In the genomic region with DNA sequence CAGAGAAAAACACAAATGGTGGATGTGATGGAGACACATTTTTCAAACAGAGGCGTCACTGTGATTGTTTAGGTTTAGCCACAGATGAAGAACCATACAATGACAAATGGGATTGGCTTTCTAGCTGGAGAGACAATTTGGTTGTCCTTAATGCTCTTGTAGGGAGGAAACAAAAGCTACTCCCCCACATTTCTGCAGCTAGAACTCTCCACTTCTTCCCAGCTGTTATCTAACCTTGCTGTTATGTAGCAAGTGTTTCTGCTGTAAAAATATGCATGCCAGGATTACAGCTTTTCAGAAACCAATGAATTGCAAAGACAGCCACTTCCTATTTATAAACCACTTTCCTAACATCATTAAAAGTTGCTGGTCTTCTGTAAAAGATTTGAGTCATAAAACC, we compare ENCODE assay signal across 30 mouse cellular contexts.
A peak's percentile ranks its signal among the peaks of the same experiment; 100 is the strongest.
DNase-seq lines count a peak whose midpoint lies in the region; ATAC-seq and TF ChIP-seq lines count a peak whose summit lies in the region.
"Had no signal": no experiment of that assay in that cellular context is flagged by ENCODE, and none has a peak within 500 bp of the region (broad histone marks: within the 10 kb centered on the region; RNA-seq: fewer than 3 reads in every experiment).

No protein-coding gene starts in this region.

- no peak for TF ChIP-seq CTCF in kidney, postnatal 0 days (IDR thresholded peaks at IDR 0.05; ENCODE audit: low read depth)
- no peak for TF ChIP-seq CTCF in lung, embryonic 14.5 days (IDR thresholded peaks at IDR 0.05; ENCODE audit: low read depth)

- no peak overlapping the region for H3K4me3 ChIP-seq in kidney, postnatal 0 days (replicated peaks; ENCODE audit: low read depth, low read length)
- H3K4me3 ChIP-seq in lung, embryonic 14.5 days (ENCODE audit: low read depth, low read length), result no peak overlapping the region
- no peak overlapping the region for H3K4me3 ChIP-seq in forebrain, embryonic 16.5 days (replicated peaks; ENCODE audit: low read length)
- H3K4me3 ChIP-seq: embryonic facial prominence, embryonic 12.5 days; embryonic facial prominence, embryonic 15.5 days; gastrocnemius, adult 2 months; heart, embryonic 12.5 days; heart, embryonic 15.5 days; hindbrain, embryonic 10.5 days; hindbrain, embryonic 13.5 days had no signal

- H3K4me2 ChIP-seq in kidney, postnatal 0 days (ENCODE audit: low read length), result no peak overlapping the region
- H3K4me2 ChIP-seq in lung, embryonic 14.5 days, result no peak overlapping the region
- H3K4me2 ChIP-seq in forebrain, embryonic 16.5 days (ENCODE audit: low read length), result no peak overlapping the region
- H3K4me2 ChIP-seq: embryonic facial prominence, embryonic 12.5 days; embryonic facial prominence, embryonic 15.5 days; heart, embryonic 12.5 days; heart, embryonic 15.5 days; hindbrain, embryonic 13.5 days had no signal

- DNase-seq in kidney, postnatal 0 days (ENCODE audit: low spot score), result peak; percentile 22
- no peak for DNase-seq in kidney, adult 18-20 months
- peak; percentile 9 for DNase-seq in lung, embryonic 14.5 days
- DNase-seq in lung, postnatal 4 days, result no peak
- DNase-seq in brain, adult 2 months (ENCODE audit: low read depth, low spot score), result peak; percentile 73
- DNase-seq in telencephalon, adult 2 months (ENCODE audit: low read depth, low spot score), result peak; percentile 46
- DNase-seq: adrenal gland, postnatal 10 days; adrenal gland, postnatal 36 days; B cell, adult 2 months; cerebellum, adult 11 months; cerebellum, adult 2 months; cerebellum, adult 9-11 months; cerebellum, postnatal 25 days; gastrocnemius, adult 2 months; gastrocnemius, postnatal 14 days; heart, adult 11 months; heart, postnatal 10 days; heart, postnatal 36 days had no signal

- no peaks in the 10 kb centered on the region for H3K4me1 ChIP-seq in kidney, postnatal 0 days (replicated peaks; ENCODE audit: insufficient read depth, low read length)
- 0 out of 2 replicates have a peak, but pooled peaks cover 5% of the 10 kb centered on the region for H3K4me1 ChIP-seq in lung, embryonic 14.5 days (ENCODE audit: insufficient read depth)
- H3K4me1 ChIP-seq in forebrain, embryonic 16.5 days (replicated peaks; ENCODE audit: control insufficient read depth, insufficient read depth, low read length), result no peaks in the 10 kb centered on the region
- H3K4me1 ChIP-seq: embryonic facial prominence, embryonic 12.5 days; embryonic facial prominence, embryonic 15.5 days; heart, embryonic 12.5 days; heart, embryonic 15.5 days; hindbrain, embryonic 10.5 days had no signal

- H3K36me3 ChIP-seq in kidney, postnatal 0 days (ENCODE audit: insufficient read depth, low read length), result no peaks in the 10 kb centered on the region
- no peaks in the 10 kb centered on the region for H3K36me3 ChIP-seq in lung, embryonic 14.5 days (ENCODE audit: insufficient read depth)
- H3K36me3 ChIP-seq in forebrain, embryonic 16.5 days (ENCODE audit: control insufficient read depth, insufficient read depth), result no peaks in the 10 kb centered on the region
- H3K36me3 ChIP-seq: embryonic facial prominence, embryonic 12.5 days; embryonic facial prominence, embryonic 15.5 days; G1E; heart, embryonic 12.5 days; heart, embryonic 15.5 days; hindbrain, embryonic 10.5 days; hindbrain, embryonic 13.5 days had no signal

- no peaks in the 10 kb centered on the region for H3K27me3 ChIP-seq in kidney, postnatal 0 days (ENCODE audit: insufficient read depth, low read length)
- no peaks in the 10 kb centered on the region for H3K27me3 ChIP-seq in lung, embryonic 14.5 days (ENCODE audit: insufficient read depth, low read length)
- no peaks in the 10 kb centered on the region for H3K27me3 ChIP-seq in forebrain, embryonic 16.5 days (replicated peaks; ENCODE audit: control insufficient read depth, insufficient read depth, low read length)
- H3K27me3 ChIP-seq: CH12.LX; embryonic facial prominence, embryonic 12.5 days; embryonic facial prominence, embryonic 15.5 days; heart, embryonic 12.5 days; heart, embryonic 15.5 days; hindbrain, embryonic 13.5 days; Patski had no signal

- H3K9ac ChIP-seq in kidney, postnatal 0 days (ENCODE audit: low read depth, low read length), result no peak overlapping the region
- H3K9ac ChIP-seq in lung, embryonic 14.5 days, result no peak overlapping the region
- no peak overlapping the region for H3K9ac ChIP-seq in forebrain, embryonic 16.5 days (replicated peaks; ENCODE audit: low read depth, low read length)
- H3K9ac ChIP-seq: embryonic facial prominence, embryonic 12.5 days; embryonic facial prominence, embryonic 15.5 days; heart, embryonic 12.5 days; heart, embryonic 15.5 days; hindbrain, embryonic 13.5 days had no signal

- WGBS in kidney, postnatal 0 days, result 21% methylated on average over 1 of the region's 1 CpGs
- WGBS in lung, embryonic 14.5 days, result 38% methylated on average over 1 of the region's 1 CpGs
- 79% methylated on average over 1 of the region's 1 CpGs for WGBS in forebrain, embryonic 16.5 days

- no peak for ATAC-seq in kidney, postnatal 0 days (replicated peaks; ENCODE audit: low FRiP score, low read depth)
- no peak for ATAC-seq in lung, embryonic 14.5 days (ENCODE audit: insufficient read depth)
- ATAC-seq in forebrain, embryonic 16.5 days, result no peak
- ATAC-seq: forebrain, embryonic 14.5 days; hindbrain, embryonic 16.5 days; Patski had no signal

- H3K9me3 ChIP-seq in kidney, postnatal 0 days (replicated peaks; ENCODE audit: low read length), result no peaks in the 10 kb centered on the region
- H3K9me3 ChIP-seq in lung, embryonic 14.5 days (ENCODE audit: low read depth, low read length), result no peaks in the 10 kb centered on the region
- no peaks in the 10 kb centered on the region for H3K9me3 ChIP-seq in forebrain, embryonic 16.5 days (ENCODE audit: control insufficient read depth, low read length)
- H3K9me3 ChIP-seq: embryonic facial prominence, embryonic 12.5 days; embryonic facial prominence, embryonic 15.5 days; G1E; heart, embryonic 12.5 days; heart, embryonic 15.5 days; hindbrain, embryonic 10.5 days; hindbrain, embryonic 13.5 days had no signal

- H3K27ac ChIP-seq in kidney, postnatal 0 days, result no peak overlapping the region
- H3K27ac ChIP-seq in lung, embryonic 14.5 days (ENCODE audit: low read depth), result no peak overlapping the region
- H3K27ac ChIP-seq in forebrain, embryonic 16.5 days (ENCODE audit: low read length), result no peak overlapping the region
- H3K27ac ChIP-seq: embryonic facial prominence, embryonic 12.5 days; embryonic facial prominence, embryonic 15.5 days; gastrocnemius, adult 2 months; heart, embryonic 15.5 days; hindbrain, embryonic 10.5 days; hindbrain, embryonic 13.5 days had no signal

Comparison
In these comparisons a context has a peak if more than half of its experiments do, and no peak if none do; other contexts are left out.
1. DNase-seq: peak in kidney, postnatal 0 days (single experiment), lung, embryonic 14.5 days (single experiment), brain, adult 2 months (single experiment) and telencephalon, adult 2 months (single experiment); none in kidney, adult 18-20 months (single experiment) and lung, postnatal 4 days (0 of 2).